In genomic region chr11:3103619-3104164, GRCm38 (mm10) we compare ENCODE assay signal across 11 mouse cellular contexts.
DNase-seq lines count a peak whose midpoint lies in the region; ATAC-seq and TF ChIP-seq lines count a peak whose summit lies in the region.
"Had no signal": no experiment of that assay in that cellular context is flagged by ENCODE, and none has a peak within 500 bp of the region (broad histone marks: within the 10 kb centered on the region; RNA-seq: fewer than 3 reads in every experiment).

No protein-coding gene starts in this region.

- TF ChIP-seq RAD21 in MEL (IDR thresholded peaks at IDR 0.05; ENCODE audit: low read depth, low read length), result no peak

- no peak for TF ChIP-seq POLR2A in MEL (IDR thresholded peaks at IDR 0.05; ENCODE audit: control insufficient read depth in 1 of 2, insufficient read depth in 1 of 2, low read depth in 1 of 2, low read length in 2 of 2, poor library complexity in 1 of 2)

- TF ChIP-seq EP300 in MEL (IDR thresholded peaks at IDR 0.05; ENCODE audit: low read depth in 1 of 2, low read length in 2 of 2), result no peak

- H3K4me1 ChIP-seq in limb, embryonic 11.5 days (ENCODE audit: control insufficient read depth, insufficient read depth, low read length), result no peaks in the 10 kb centered on the region
- H3K4me1 ChIP-seq in limb, embryonic 10.5 days, result no peaks in the 10 kb centered on the region
- H3K4me1 ChIP-seq in MEL (ENCODE audit: control insufficient read depth in 1 of 2, insufficient read depth in 2 of 2, low read length in 2 of 2), result peaks cover 0 to 5% of the 10 kb centered on the region in 2 experiments; a peak in 2 of 4 replicates
- no peaks in the 10 kb centered on the region for H3K4me1 ChIP-seq in limb, embryonic 15.5 days
- H3K4me1 ChIP-seq: hindbrain, embryonic 13.5 days had no signal

- peaks cover 24% of the 10 kb centered on the region for H3K9me3 ChIP-seq in limb, embryonic 11.5 days (ENCODE audit: control insufficient read depth, low read length)
- peaks cover 47% of the 10 kb centered on the region for H3K9me3 ChIP-seq in limb, embryonic 10.5 days (replicated peaks)
- H3K9me3 ChIP-seq in MEL (replicated peaks; ENCODE audit: insufficient read depth, low read length), result peaks cover 5% of the 10 kb centered on the region; the same call in 1 of the 2 replicates
- H3K9me3 ChIP-seq in limb, embryonic 15.5 days, result peaks cover 38% of the 10 kb centered on the region

- no peak overlapping the region for H3K9ac ChIP-seq in limb, embryonic 11.5 days (ENCODE audit: low read length)
- no peak overlapping the region for H3K9ac ChIP-seq in MEL (ENCODE audit: control insufficient read depth, low read depth, low read length, poor library complexity, severe bottlenecking)
- no peak overlapping the region for H3K9ac ChIP-seq in limb, embryonic 15.5 days
- H3K9ac ChIP-seq: hindbrain, embryonic 13.5 days had no signal

- no peak for DNase-seq in frontal cortex, adult 2 months (ENCODE audit: extremely low spot score in 1 of 2, low spot score in 1 of 2)
- DNase-seq in limb, embryonic 11.5 days (ENCODE audit: low spot score), result no peak
- no peak for DNase-seq in limb, embryonic 10.5 days (ENCODE audit: low spot score)
- peak; percentile 55 for DNase-seq in MEL (ENCODE audit: low read depth, low spot score)
- DNase-seq in left cerebral cortex, adult 9 months (ENCODE audit: low spot score in 2 of 2), result no peak
- DNase-seq in thymus, adult 18-20 months, result no peak
- DNase-seq: cerebellum, adult 18-20 months; lung, adult 18-20 months had no signal

- 73% methylated on average over 7 of the region's 7 CpGs for WGBS in limb, embryonic 11.5 days
- 65% methylated on average over 7 of the region's 7 CpGs for WGBS in limb, embryonic 10.5 days
- WGBS in limb, embryonic 15.5 days, result 59% methylated on average over 7 of the region's 7 CpGs

- no peaks in the 10 kb centered on the region; the same call in 1 of the 2 replicates for H3K79me2 ChIP-seq in MEL (ENCODE audit: control insufficient read depth, insufficient read depth, low read length, poor library complexity)

- no peak overlapping the region for H3K4me3 ChIP-seq in limb, embryonic 11.5 days (ENCODE audit: low read depth, low read length)
- no peak overlapping the region for H3K4me3 ChIP-seq in limb, embryonic 10.5 days
- H3K4me3 ChIP-seq in MEL (ENCODE audit: control insufficient read depth in 1 of 2, insufficient read depth in 1 of 2, low read depth in 2 of 2, low read length in 2 of 2), result no peak overlapping the region
- no peak overlapping the region for H3K4me3 ChIP-seq in limb, embryonic 15.5 days
- H3K4me3 ChIP-seq: hindbrain, embryonic 13.5 days had no signal

- no peaks in the 10 kb centered on the region for H3K36me3 ChIP-seq in limb, embryonic 11.5 days (ENCODE audit: control insufficient read depth, insufficient read depth, low read length)
- no peaks in the 10 kb centered on the region for H3K36me3 ChIP-seq in limb, embryonic 10.5 days
- peaks cover 0 to 8% of the 10 kb centered on the region in 2 experiments; a peak in 2 of 4 replicates for H3K36me3 ChIP-seq in MEL (ENCODE audit: control insufficient read depth in 1 of 2, insufficient read depth in 2 of 2, low read length in 2 of 2)
- H3K36me3 ChIP-seq in limb, embryonic 15.5 days, result no peaks in the 10 kb centered on the region
- H3K36me3 ChIP-seq: hindbrain, embryonic 13.5 days had no signal

- no peak overlapping the region for H3K27ac ChIP-seq in limb, embryonic 11.5 days (replicated peaks; ENCODE audit: low read depth, low read length)
- no peak overlapping the region for H3K27ac ChIP-seq in limb, embryonic 10.5 days
- H3K27ac ChIP-seq in MEL (ENCODE audit: control insufficient read depth, low read depth, low read length), result peak overlapping the region; percentile 98; the same call in 1 of the 2 replicates
- no peak overlapping the region for H3K27ac ChIP-seq in limb, embryonic 15.5 days
- H3K27ac ChIP-seq: hindbrain, embryonic 13.5 days had no signal

- H3K27me3 ChIP-seq in limb, embryonic 11.5 days (ENCODE audit: control insufficient read depth, insufficient read depth, low read length), result no peaks in the 10 kb centered on the region
- H3K27me3 ChIP-seq in limb, embryonic 10.5 days (ENCODE audit: low read depth, poor library complexity, severe bottlenecking), result no peaks in the 10 kb centered on the region
- H3K27me3 ChIP-seq in MEL (ENCODE audit: control insufficient read depth in 1 of 2, insufficient read depth in 2 of 2, low read length in 2 of 2), result no peaks in the 10 kb centered on the region
- no peaks in the 10 kb centered on the region for H3K27me3 ChIP-seq in limb, embryonic 15.5 days
- H3K27me3 ChIP-seq: hindbrain, embryonic 13.5 days had no signal

- ATAC-seq in frontal cortex, adult (ENCODE audit: low TSS enrichment), result peak; percentile 55; the same call in 1 of the 2 replicates
- ATAC-seq in limb, embryonic 11.5 days (ENCODE audit: insufficient number of reproducible peaks, low FRiP score, low TSS enrichment, low read depth), result 0 out of 2 replicates have a peak, but pooled peaks have one; percentile 44
- peak; percentile 65; the same call in 1 of the 2 replicates for ATAC-seq in limb, embryonic 15.5 days (ENCODE audit: insufficient number of reproducible peaks, low FRiP score, low TSS enrichment, low read depth)

- TF ChIP-seq CTCF in MEL (IDR thresholded peaks at IDR 0.05 in 2 of 3, conservative IDR thresholded peaks at IDR 0.05 in 1 of 3; ENCODE audit: control insufficient read depth in 1 of 3, insufficient read depth in 1 of 3, low read depth in 2 of 3, low read length in 3 of 3, poor library complexity in 1 of 3, severe bottlenecking in 1 of 3), result no peak

- H3K4me2 ChIP-seq in limb, embryonic 11.5 days (ENCODE audit: low read depth, severe bottlenecking), result no peak overlapping the region
- no peak overlapping the region for H3K4me2 ChIP-seq in limb, embryonic 15.5 days
- H3K4me2 ChIP-seq: hindbrain, embryonic 13.5 days had no signal

TF ChIP-seq in MEL, 35 proteins besides CTCF, POLR2A, EP300 and RAD21:
- no peak for TF ChIP-seq USF1 (IDR thresholded peaks at IDR 0.05; ENCODE audit: low read depth, low read length)
- no peak for TF ChIP-seq USF2 (IDR thresholded peaks at IDR 0.05; ENCODE audit: borderline replicate concordance in 1 of 2, insufficient read depth in 1 of 2, low read depth in 1 of 2, low read length in 2 of 2)
- TF ChIP-seq NELFE (IDR thresholded peaks at IDR 0.05; ENCODE audit: low read depth, low read length), result no peak
- TF ChIP-seq RCOR1 (IDR thresholded peaks at IDR 0.05; ENCODE audit: low read depth, low read length), result no peak
- no peak for TF ChIP-seq MEF2A (IDR thresholded peaks at IDR 0.05; ENCODE audit: extremely low read depth, insufficient replicate concordance, low read depth, low read length, poor library complexity, severe bottlenecking)
- no peak for TF ChIP-seq CHD2 (IDR thresholded peaks at IDR 0.05; ENCODE audit: low read length)
- no peak for TF ChIP-seq ZKSCAN1 (IDR thresholded peaks at IDR 0.05; ENCODE audit: low read depth, low read length)
- TF ChIP-seq MAZ (IDR thresholded peaks at IDR 0.05; ENCODE audit: low read depth, low read length), result no peak
- TF ChIP-seq HCFC1 (IDR thresholded peaks at IDR 0.05; ENCODE audit: low read depth, low read length), result no peak
- no peak for TF ChIP-seq TBP (IDR thresholded peaks at IDR 0.05; ENCODE audit: low read depth, low read length)
